Comparison of ENCODE assay signal across 9 mouse cellular contexts in the genomic region with DNA sequence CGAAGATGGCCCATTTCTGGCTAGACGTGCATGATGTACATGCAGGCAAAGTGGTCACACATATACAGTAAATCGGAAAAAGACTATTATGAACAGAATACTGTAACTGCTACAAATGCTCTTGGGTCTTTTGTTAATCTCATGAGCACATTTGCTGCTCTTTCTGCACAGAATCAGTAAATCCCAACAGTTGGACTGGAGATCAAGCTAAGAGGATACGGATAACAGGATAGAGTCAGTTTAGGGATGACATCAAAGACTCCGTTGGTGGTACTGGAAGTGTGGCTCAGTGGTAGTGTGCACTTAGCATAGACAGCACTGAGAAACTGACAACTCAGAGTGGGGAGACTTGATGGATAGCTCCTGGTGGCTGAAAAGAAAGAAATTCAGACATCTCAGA. TPM values are rescaled to one million over a fixed set of nuclear protein-coding genes. Genes with fewer than 3 reads are reported as not detected.
DNase-seq lines count a peak whose midpoint lies in the region; ATAC-seq and TF ChIP-seq lines count a peak whose summit lies in the region.
"Had no signal": no experiment of that assay in that cellular context is flagged by ENCODE, and none has a peak within 500 bp of the region (broad histone marks: within the 10 kb centered on the region; RNA-seq: fewer than 3 reads in every experiment).

No protein-coding gene starts in this region.

- intact Hi-C loops in heart, postnatal 36 days (cut with DNase I): loop anchor here (5.0 kb wide), 1 partner anchor 79 kb away; the partner anchor contains the start of gene Il10rb
- intact Hi-C loops in left cerebral cortex, postnatal 4 days (cut with DNase I): no loop called here

- ATAC-seq in forebrain, postnatal 0 days: no peak

- WGBS in forebrain, postnatal 0 days: 31% methylated on average over 5 of the region's 5 CpGs
- WGBS in midbrain, embryonic 10.5 days: 37% methylated on average over 5 of the region's 5 CpGs

- H3K9me3 ChIP-seq in forebrain, postnatal 0 days (ENCODE audit: low read length): no peaks in the 10 kb centered on the region
- H3K9me3 ChIP-seq in midbrain, embryonic 10.5 days (replicated peaks): no peaks in the 10 kb centered on the region

- no peaks in the 10 kb centered on the region for H3K27me3 ChIP-seq in forebrain, postnatal 0 days (ENCODE audit: insufficient read depth, low read length)
- no peaks in the 10 kb centered on the region for H3K27me3 ChIP-seq in midbrain, embryonic 10.5 days (ENCODE audit: low read depth, poor library complexity, severe bottlenecking)

- peak overlapping the region; percentile 94 for H3K9ac ChIP-seq in forebrain, postnatal 0 days

- peaks cover 11% of the 10 kb centered on the region; the same call in 1 of the 2 replicates for H3K4me1 ChIP-seq in forebrain, postnatal 0 days (ENCODE audit: insufficient read depth)
- H3K4me1 ChIP-seq in midbrain, embryonic 10.5 days: peaks cover 19% of the 10 kb centered on the region

- peak overlapping the region; percentile 83 for H3K4me3 ChIP-seq in forebrain, postnatal 0 days (ENCODE audit: low read depth, low read length)
- H3K4me3 ChIP-seq in midbrain, embryonic 10.5 days: peak overlapping the region; percentile 91

- no peak for TF ChIP-seq CTCF in forebrain, postnatal 0 days (IDR thresholded peaks at IDR 0.05; ENCODE audit: low read depth)

- DNase-seq in heart, adult 11 months: peak; percentile 88
- no peak for DNase-seq in heart, postnatal 36 days
- DNase-seq in CD4-positive helper T cell, adult 2 months (ENCODE audit: low read depth, low spot score): peak; percentile 34
- no peak for DNase-seq in forebrain, postnatal 0 days
- no peak for DNase-seq in midbrain, embryonic 10.5 days (ENCODE audit: low spot score)
- no peak for DNase-seq in cerebellum, postnatal 14 days
- DNase-seq in cerebellum, postnatal 10 days: no peak
- DNase-seq in left cerebral cortex, postnatal 4 days: no peak
- DNase-seq: kidney, postnatal 4 days had no signal

- peak overlapping the region; percentile 92; the same call in 1 of the 2 replicates for H3K27ac ChIP-seq in forebrain, postnatal 0 days (ENCODE audit: low read depth, low read length)
- peak overlapping the region; percentile 93 for H3K27ac ChIP-seq in midbrain, embryonic 10.5 days (replicated peaks)

- H3K4me2 ChIP-seq in forebrain, postnatal 0 days (ENCODE audit: low read depth): peak overlapping the region; percentile 71

- H3K36me3 ChIP-seq in forebrain, postnatal 0 days (ENCODE audit: insufficient read depth): peaks cover 12% of the 10 kb centered on the region
- H3K36me3 ChIP-seq in midbrain, embryonic 10.5 days: peaks cover 33% of the 10 kb centered on the region

RNA-seq across cellular contexts. Expression of gene Ifnar1, which starts 0.8 kb away (rescaled TPM):
- 10 to 100 TPM; 31.5 to 32.6 TPM for total RNA-seq in heart, postnatal 36 days (2021)
- total RNA-seq in forebrain, postnatal 0 days (2014; rRNA removed): 76.7 and 82.6 TPM in 2 replicates
- polyA plus RNA-seq in forebrain, postnatal 0 days (2015; fragmentation: Nextera tagmentation; extraction: Ambion mirVana): 22.7 and 33.6 TPM in 2 replicates
- 52.0 and 55.8 TPM in 2 replicates for polyA plus RNA-seq in midbrain, embryonic 10.5 days (2016; fragmentation: Nextera tagmentation; extraction: Ambion mirVana)
- total RNA-seq in left cerebral cortex, postnatal 4 days (2021): 10 to 100 TPM; 83.8 to 92.7 TPM

Comparison
In these comparisons a context has a peak if more than half of its experiments do, and no peak if none do; other contexts are left out.
1. DNase-seq: peak in heart, adult 11 months (single experiment) and CD4-positive helper T cell, adult 2 months (single experiment); none in heart, postnatal 36 days (0 of 2), forebrain, postnatal 0 days (single experiment), midbrain, embryonic 10.5 days (single experiment), cerebellum, postnatal 14 days (0 of 2), cerebellum, postnatal 10 days (0 of 2) and left cerebral cortex, postnatal 4 days (single experiment).